Mouse (Mus musculus): ENCODE data around the gene Sprr2j-ps. TPM values are rescaled to one million over a fixed set of nuclear protein-coding genes. Genes with fewer than 3 reads are reported as not detected.

Gene Sprr2j-ps
- polyA plus RNA-seq, 1 experiment from 2014 or later = not detected

DNA sequence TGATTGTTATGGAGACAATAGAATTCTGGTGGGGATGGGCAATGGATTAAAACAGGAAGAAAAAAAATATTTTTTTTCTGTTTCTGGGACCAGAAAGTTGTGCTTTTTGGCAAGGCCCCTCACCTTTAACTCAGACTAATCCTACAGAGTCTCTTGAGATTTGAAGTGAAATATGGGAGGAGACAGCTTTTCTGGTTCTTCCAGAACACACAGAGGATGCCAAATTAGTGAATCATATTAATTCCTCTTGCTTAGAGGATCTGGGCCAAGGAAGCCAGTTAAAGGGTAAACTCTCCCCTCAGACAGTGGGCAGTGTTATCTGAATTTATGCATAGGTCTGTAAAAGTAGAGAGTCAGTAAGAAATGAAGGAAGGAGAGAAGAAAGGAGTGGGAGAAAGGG is 49.5 kb downstream of the Sprr2j-ps start:
- H3K9me3 ChIP-seq = no peaks in the 10 kb centered on the region
- H3K4me2 ChIP-seq = no peak overlapping the region
- H3K9ac ChIP-seq = no peak overlapping the region
- ATAC-seq (ENCODE audit: insufficient number of reproducible peaks, insufficient read depth, low FRiP score, low TSS enrichment, low read depth) = no peak
- no peaks in the 10 kb centered on the region for H3K4me1 ChIP-seq
- no peak overlapping the region for H3K4me3 ChIP-seq
- no peak overlapping the region for H3K27ac ChIP-seq
- no peaks in the 10 kb centered on the region for H3K27me3 ChIP-seq
- no peaks in the 10 kb centered on the region for H3K36me3 ChIP-seq

Other genes with a start within 250 kb of the Sprr2j-ps start
- gene Sprr2a1, start 202.3 kb upstream of the Sprr2j-ps start, polyA plus RNA-seq (2015; fragmentation: Nextera tagmentation; extraction: Ambion mirVana) = 0.26 TPM in 1 of 2 replicates, not detected in the other
- 21.6 TPM in 1 of 2 replicates, not detected in the other for gene Sprr2a2, start 202.2 kb upstream of the Sprr2j-ps start, polyA plus RNA-seq (2015; fragmentation: Nextera tagmentation; extraction: Ambion mirVana)
- 0.56 TPM in 1 of 2 replicates, not detected in the other for gene Sprr2a3, start 132.7 kb upstream of the Sprr2j-ps start, polyA plus RNA-seq (2015; fragmentation: Nextera tagmentation; extraction: Ambion mirVana)
- not detected in 2 replicates for gene Sprr2b, start 101.5 kb upstream of the Sprr2j-ps start, polyA plus RNA-seq (2015; fragmentation: Nextera tagmentation; extraction: Ambion mirVana)
- not detected in 2 replicates for gene Sprr2d, start 78.9 kb upstream of the Sprr2j-ps start, polyA plus RNA-seq (2015; fragmentation: Nextera tagmentation; extraction: Ambion mirVana)
- gene Sprr2e, start 65.9 kb upstream of the Sprr2j-ps start, polyA plus RNA-seq (2015; fragmentation: Nextera tagmentation; extraction: Ambion mirVana) = not detected in 2 replicates
- not detected in 2 replicates for gene Sprr2f, start 52.9 kb upstream of the Sprr2j-ps start, polyA plus RNA-seq (2015; fragmentation: Nextera tagmentation; extraction: Ambion mirVana)
- gene Sprr2h, start 32.4 kb upstream of the Sprr2j-ps start, polyA plus RNA-seq (2015; fragmentation: Nextera tagmentation; extraction: Ambion mirVana) = not detected in 2 replicates
- gene Sprr2i, start 10.1 kb upstream of the Sprr2j-ps start, polyA plus RNA-seq (2015; fragmentation: Nextera tagmentation; extraction: Ambion mirVana) = not detected in 2 replicates
- 10.1 and 18.9 TPM in 2 replicates for gene Gm9774, start 11.3 kb downstream of the Sprr2j-ps start, polyA plus RNA-seq (2015; fragmentation: Nextera tagmentation; extraction: Ambion mirVana)
- gene Sprr2k, start 14.5 kb downstream of the Sprr2j-ps start, polyA plus RNA-seq (2015; fragmentation: Nextera tagmentation; extraction: Ambion mirVana) = not detected in 2 replicates
- gene Sprr1b, start 20.7 kb downstream of the Sprr2j-ps start, polyA plus RNA-seq (2015; fragmentation: Nextera tagmentation; extraction: Ambion mirVana) = 1.0 TPM in 1 of 2 replicates, not detected in the other
- not detected in 2 replicates for gene Sprr3, start 40.6 kb downstream of the Sprr2j-ps start, polyA plus RNA-seq (2015; fragmentation: Nextera tagmentation; extraction: Ambion mirVana)
- gene Sprr1a, start 67.8 kb downstream of the Sprr2j-ps start, polyA plus RNA-seq (2015; fragmentation: Nextera tagmentation; extraction: Ambion mirVana) = 21.6 and 26.7 TPM in 2 replicates
- gene Sprr4, start 82.4 kb downstream of the Sprr2j-ps start, polyA plus RNA-seq (2015; fragmentation: Nextera tagmentation; extraction: Ambion mirVana) = not detected in 2 replicates
- gene 2310046K23Rik, start 116.4 kb downstream of the Sprr2j-ps start, polyA plus RNA-seq (2015; fragmentation: Nextera tagmentation; extraction: Ambion mirVana) = not detected in 2 replicates
- gene Ivl, start 155.7 kb downstream of the Sprr2j-ps start, polyA plus RNA-seq (2015; fragmentation: Nextera tagmentation; extraction: Ambion mirVana) = 0.14 TPM in 1 of 2 replicates, not detected in the other
- gene Smcp, start 170.9 kb downstream of the Sprr2j-ps start, polyA plus RNA-seq (2015; fragmentation: Nextera tagmentation; extraction: Ambion mirVana) = not detected in 2 replicates
- gene 2210017I01Rik, start 189.4 kb downstream of the Sprr2j-ps start, polyA plus RNA-seq (2015; fragmentation: Nextera tagmentation; extraction: Ambion mirVana) = not detected in 2 replicates
- gene Lce6a, start 203.6 kb downstream of the Sprr2j-ps start, polyA plus RNA-seq (2015; fragmentation: Nextera tagmentation; extraction: Ambion mirVana) = not detected in 2 replicates
- gene Lce1a1, start 230.2 kb downstream of the Sprr2j-ps start, polyA plus RNA-seq (2015; fragmentation: Nextera tagmentation; extraction: Ambion mirVana) = not detected in 2 replicates
- gene Lce1b, start 238.8 kb downstream of the Sprr2j-ps start, polyA plus RNA-seq (2015; fragmentation: Nextera tagmentation; extraction: Ambion mirVana) = not detected in 2 replicates

Data from embryonic facial prominence, embryonic 13.5 days (tissue).